Mouse (Mus musculus) macrophage (primary cell): ENCODE measurements around the gene Klhdc9. TPM values are rescaled to one million over a fixed set of nuclear protein-coding genes. Genes with fewer than 3 reads are reported as not detected.

Experiments
- H3K27ac ChIP-seq: fragments of 350-480 bp; formaldehyde crosslinking; 2 replicates; pipeline ENCODE4 v1.9.0; 2021
- H3K36me3 ChIP-seq: fragments of 350-480 bp; formaldehyde crosslinking; 2 replicates; pipeline ENCODE4 v1.9.0; 2021; ENCODE audit errors: inconsistent target
- H3K4me3 ChIP-seq: fragments of 350-480 bp; formaldehyde crosslinking; 2 replicates; pipeline ENCODE4 v1.9.0; 2021; ENCODE audit errors: inconsistent target
- H3K79me2 ChIP-seq: fragments of 350-480 bp; formaldehyde crosslinking; 2 replicates; pipeline ENCODE4 v1.9.0; 2021; ENCODE audit errors: inconsistent target
- WGBS: methylation state at CpG from one replicate; pipeline ENCODE4 v1.1.7; 2026; ENCODE audit warnings: inconsistent platforms; ENCODE audit not compliant: missing documents; 5-methylcytosine and 5-hydroxymethylcytosine counted together
- polyA plus RNA-seq: library from polyadenylated mRNA; stranded (reverse); fragments of 250-400 nt; gene quantifications from 3 replicates; pipeline ENCODE4 v1.2.4, GENCODE M21; 2018; ENCODE audit warnings: inconsistent platforms
- total RNA-seq, 78 experiments: library from RNA; depleted of rRNA; stranded (reverse); fragments of 250-400 nt; gene quantifications; 1 replicate in 9 of 78; 2 replicates in 24 of 78; 3 replicates in 43 of 78; 4 replicates in 2 of 78; pipeline ENCODE4 v1.2.4; 2018; ENCODE audit warnings: inconsistent platforms in 56 of 78

Klhdc9 gene
- under 1 TPM in 2 of 26 experiments, not detected in 24; 0.57 to 0.70 TPM for total RNA-seq (2018; cell fraction: chromatin; rRNA removed)
- total RNA-seq (2018; cell fraction: cytosol; rRNA removed), result under 1 TPM in 18 of 26 experiments, not detected in 8; 0.05 to 0.37 (median 0.14) TPM
- under 1 TPM in 2 of 26 experiments, not detected in 24; 0.30 to 0.43 TPM for total RNA-seq (2018; cell fraction: nucleus; rRNA removed)
- 0.11 TPM in 1 of 3 replicates, not detected in the others for polyA plus RNA-seq

GRCm38 (mm10) chr1:171360656-171361055 lies at the start of gene Klhdc9:
TSS of gene Klhdc9 (minus strand) at chr1:171360798.
- peaks cover 29% of the 10 kb centered on the region; the same call in 1 of the 2 replicates for H3K36me3 ChIP-seq
- peaks cover 7% of the 10 kb centered on the region; the same call in 1 of the 2 replicates for H3K79me2 ChIP-seq
- peak within 1 kb of the TSS; percentile 23 for H3K4me3 ChIP-seq
- no peak within 1 kb of the TSS for H3K27ac ChIP-seq
- 5% methylated on average over 19 of the region's 21 CpGs for WGBS

- peaks cover 40% of the 10 kb centered on the region for H3K79me2 ChIP-seq
- H3K36me3 ChIP-seq, result peaks cover 44% of the 10 kb centered on the region
- WGBS, result 79% methylated on average over 1 of the region's 1 CpGs
- H3K27ac ChIP-seq, result peak overlapping the region; percentile 86
- no peak overlapping the region for H3K4me3 ChIP-seq
These were observed 49.6 kb upstream of the Klhdc9 start for GRCm38 (mm10) chr1:171410231-171410630.

GRCm38 (mm10) chr1:171407263-171407662 lies 46.7 kb upstream of the Klhdc9 start:
- Histone ChIP-seq H3K36me3 (peaks cover 60% of the 10 kb centered on the region), H3K4me3 (no peak overlapping the region), H3K27ac (no peak overlapping the region), H3K79me2 (peaks cover 39% of the 10 kb centered on the region)
- WGBS, result 98% methylated on average over 5 of the region's 5 CpGs

GRCm38 (mm10) chr1:171402991-171403390 lies 42.4 kb upstream of the Klhdc9 start:
- peaks cover 71% of the 10 kb centered on the region for H3K79me2 ChIP-seq
- no peak overlapping the region for H3K4me3 ChIP-seq
- 94% methylated on average over 5 of the region's 9 CpGs for WGBS
- H3K36me3 ChIP-seq, result peaks cover 93% of the 10 kb centered on the region
- no peak overlapping the region for H3K27ac ChIP-seq

- Histone ChIP-seq H3K4me3 (no peak overlapping the region), H3K36me3 (peaks cover 93% of the 10 kb centered on the region), H3K27ac (no peak overlapping the region), H3K79me2 (peaks cover 83% of the 10 kb centered on the region)
- 98% methylated on average over 4 of the region's 4 CpGs for WGBS
These were observed 41.2 kb upstream of the Klhdc9 start for GRCm38 (mm10) chr1:171401821-171402220.

- peak overlapping the region; percentile 99 for H3K4me3 ChIP-seq
- H3K27ac ChIP-seq, result peak overlapping the region; percentile 100
- H3K79me2 ChIP-seq, result peaks cover 60% of the 10 kb centered on the region
- 0% methylated on average over 4 of the region's 4 CpGs for WGBS
- H3K36me3 ChIP-seq, result peaks cover 34% of the 10 kb centered on the region
These were observed 29.5 kb upstream of the Klhdc9 start for GRCm38 (mm10) chr1:171390101-171390500.

GRCm38 (mm10) chr1:171388376-171389102 lies 27.9 kb upstream of the Klhdc9 start, which contains the start of gene Arhgap30:
TSS of gene Arhgap30 (plus strand) at chr1:171388954.
- peaks cover 44% of the 10 kb centered on the region for H3K79me2 ChIP-seq
- peak within 1 kb of the TSS; percentile 100 for H3K27ac ChIP-seq
- peak within 1 kb of the TSS; percentile 99 for H3K4me3 ChIP-seq
- WGBS, result 4% methylated on average over 15 of the region's 15 CpGs
- peaks cover 32% of the 10 kb centered on the region for H3K36me3 ChIP-seq

GRCm38 (mm10) chr1:171387099-171387498 lies 26.5 kb upstream of the Klhdc9 start:
- H3K36me3 ChIP-seq, result peaks cover 29% of the 10 kb centered on the region
- H3K79me2 ChIP-seq, result peaks cover 30% of the 10 kb centered on the region
- H3K4me3 ChIP-seq, result no peak overlapping the region
- no peak overlapping the region for H3K27ac ChIP-seq
- WGBS, result 71% methylated on average over 6 of the region's 6 CpGs

- Histone ChIP-seq H3K36me3 (peaks cover 29% of the 10 kb centered on the region), H3K4me3 (no peak overlapping the region), H3K79me2 (peaks cover 11% of the 10 kb centered on the region), H3K27ac (no peak overlapping the region)
- 90% methylated on average over 9 of the region's 9 CpGs for WGBS
These were observed 24.6 kb upstream of the Klhdc9 start for GRCm38 (mm10) chr1:171385171-171385570.

- peaks cover 3% of the 10 kb centered on the region for H3K79me2 ChIP-seq
- 86% methylated on average over 5 of the region's 9 CpGs for WGBS
- H3K27ac ChIP-seq, result no peak overlapping the region
- H3K36me3 ChIP-seq, result peaks cover 29% of the 10 kb centered on the region
- no peak overlapping the region for H3K4me3 ChIP-seq
These were observed 23.8 kb upstream of the Klhdc9 start for GRCm38 (mm10) chr1:171384361-171384760.

GRCm38 (mm10) chr1:171382096-171382620 lies 21.6 kb upstream of the Klhdc9 start:
- Histone ChIP-seq H3K79me2 (peaks cover 7% of the 10 kb centered on the region; the same call in 1 of the 2 replicates), H3K27ac (no peak overlapping the region), H3K4me3 (no peak overlapping the region), H3K36me3 (peaks cover 29% of the 10 kb centered on the region)
- 73% methylated on average over 10 of the region's 11 CpGs for WGBS

GRCm38 (mm10) chr1:171379935-171380599 lies 19.5 kb upstream of the Klhdc9 start:
- Histone ChIP-seq H3K27ac (peak overlapping the region; percentile 49), H3K36me3 (peaks cover 23% of the 10 kb centered on the region), H3K79me2 (peaks cover 12% of the 10 kb centered on the region; the same call in 1 of the 2 replicates), H3K4me3 (no peak overlapping the region)
- 24% methylated on average over 31 of the region's 31 CpGs for WGBS

- H3K4me3 ChIP-seq, result no peak overlapping the region
- H3K36me3 ChIP-seq, result peaks cover 7% of the 10 kb centered on the region; the same call in 1 of the 2 replicates
- 91% methylated on average over 6 of the region's 6 CpGs for WGBS
- peaks cover 26% of the 10 kb centered on the region; the same call in 1 of the 2 replicates for H3K79me2 ChIP-seq
- H3K27ac ChIP-seq, result no peak overlapping the region
These were observed 17.7 kb upstream of the Klhdc9 start for GRCm38 (mm10) chr1:171378298-171378697.

GRCm38 (mm10) chr1:171375646-171376097 lies 15.1 kb upstream of the Klhdc9 start:
- H3K79me2 ChIP-seq, result peaks cover 52% of the 10 kb centered on the region; the same call in 1 of the 2 replicates
- no peak overlapping the region for H3K4me3 ChIP-seq
- no peaks in the 10 kb centered on the region; the same call in 1 of the 2 replicates for H3K36me3 ChIP-seq
- H3K27ac ChIP-seq, result peak overlapping the region; percentile 19; the same call in 1 of the 2 replicates
- 38% methylated on average over 9 of the region's 9 CpGs for WGBS
